Mouse (Mus musculus): ENCODE measurements around the gene B4galnt2. TPM values are rescaled to one million over a fixed set of nuclear protein-coding genes. Genes with fewer than 3 reads are reported as not detected.

The B4galnt2 gene
- total and polyA plus RNA-seq, 3 experiments = 0.15 to 4.5 TPM; not detected in 1

- H3K36me3 ChIP-seq (ENCODE audit: control insufficient read depth in 1 of 2, insufficient read depth in 2 of 2, low read length in 2 of 2) = peaks cover 2 to 30% of the 10 kb centered on the region in 2 experiments
- DNase-seq (ENCODE audit: low read depth, low spot score) = peak; percentile 26
- H3K27ac ChIP-seq (ENCODE audit: control insufficient read depth, low read depth, low read length) = peak overlapping the region; percentile 77
- TF ChIP-seq EP300 (IDR thresholded peaks at IDR 0.05; ENCODE audit: low read depth in 1 of 2, low read length in 2 of 2) = no peak
- 0 out of 2 replicates have a peak, but pooled peaks have one; percentile 10 for TF ChIP-seq ZMIZ1 (IDR thresholded peaks at IDR 0.05; ENCODE audit: low read depth, low read length)
- TF ChIP-seq CHD1 (IDR thresholded peaks at IDR 0.05; ENCODE audit: low read depth, low read length) = peak; percentile 83; the same call in 1 of the 2 replicates
- TF ChIP-seq CHD2 (IDR thresholded peaks at IDR 0.05; ENCODE audit: low read length) = peak; percentile 10; the same call in 1 of the 2 replicates
- no peak for TF ChIP-seq SMC3 (IDR thresholded peaks at IDR 0.05; ENCODE audit: low read depth, low read length)
- TF ChIP-seq GATA1 (IDR thresholded peaks at IDR 0.05; ENCODE audit: low read depth, low read length) = 0 out of 2 replicates have a peak, but pooled peaks have one; percentile 2
- peaks cover 8 to 22% of the 10 kb centered on the region in 2 experiments for H3K4me1 ChIP-seq (ENCODE audit: control insufficient read depth in 1 of 2, insufficient read depth in 2 of 2, low read length in 2 of 2)
- no peaks in the 10 kb centered on the region for H3K9me3 ChIP-seq (replicated peaks; ENCODE audit: insufficient read depth, low read length)
- no peaks in the 10 kb centered on the region for H3K27me3 ChIP-seq (ENCODE audit: control insufficient read depth in 1 of 2, insufficient read depth in 2 of 2, low read length in 2 of 2)
- H3K9ac ChIP-seq (ENCODE audit: control insufficient read depth, low read depth, low read length, poor library complexity, severe bottlenecking) = peak overlapping the region; percentile 71
- H3K4me3 ChIP-seq (ENCODE audit: control insufficient read depth in 1 of 2, insufficient read depth in 1 of 2, low read depth in 2 of 2, low read length in 2 of 2) = peak overlapping the region; percentile 55 to 69
- H3K79me2 ChIP-seq (ENCODE audit: control insufficient read depth, insufficient read depth, low read length, poor library complexity) = peaks cover 8% of the 10 kb centered on the region
Observed at GRCm38 (mm10) chr11:95857716-95858527, 56.8 kb downstream of the B4galnt2 start.

GRCm38 (mm10) chr11:95857306-95857705, 57.4 kb downstream of the B4galnt2 start:
- DNase-seq (ENCODE audit: low read depth, low spot score) = peak; percentile 51
- peaks cover 8 to 22% of the 10 kb centered on the region in 2 experiments for H3K4me1 ChIP-seq (ENCODE audit: control insufficient read depth in 1 of 2, insufficient read depth in 2 of 2, low read length in 2 of 2)
- no peaks in the 10 kb centered on the region for H3K27me3 ChIP-seq (ENCODE audit: control insufficient read depth in 1 of 2, insufficient read depth in 2 of 2, low read length in 2 of 2)
- TF ChIP-seq HCFC1 (IDR thresholded peaks at IDR 0.05; ENCODE audit: low read depth, low read length) = peak; percentile 83
- TF ChIP-seq ZC3H11A (IDR thresholded peaks at IDR 0.05; ENCODE audit: low read depth, low read length) = no peak
- no peak overlapping the region for H3K27ac ChIP-seq (ENCODE audit: control insufficient read depth, low read depth, low read length)
- peaks cover 8% of the 10 kb centered on the region for H3K79me2 ChIP-seq (ENCODE audit: control insufficient read depth, insufficient read depth, low read length, poor library complexity)
- no peaks in the 10 kb centered on the region for H3K9me3 ChIP-seq (replicated peaks; ENCODE audit: insufficient read depth, low read length)
- H3K9ac ChIP-seq (ENCODE audit: control insufficient read depth, low read depth, low read length, poor library complexity, severe bottlenecking) = no peak overlapping the region; the same call in 1 of the 2 replicates
- H3K4me3 ChIP-seq (ENCODE audit: control insufficient read depth in 1 of 2, insufficient read depth in 1 of 2, low read depth in 2 of 2, low read length in 2 of 2) = no peak overlapping the region
- H3K36me3 ChIP-seq (ENCODE audit: control insufficient read depth in 1 of 2, insufficient read depth in 2 of 2, low read length in 2 of 2) = peaks cover 2 to 30% of the 10 kb centered on the region in 2 experiments

GRCm38 (mm10) chr11:95853684-95854083, 61.0 kb downstream of the B4galnt2 start:
- peak; percentile 69 for DNase-seq (ENCODE audit: low read depth, low spot score)
- H3K27ac ChIP-seq (ENCODE audit: control insufficient read depth, low read depth, low read length) = no peak overlapping the region
- 0 out of 2 replicates have a peak, but pooled peaks have one; percentile 16 for TF ChIP-seq ELF1 (IDR thresholded peaks at IDR 0.05; ENCODE audit: low read depth, low read length)
- no peak for TF ChIP-seq MAZ (IDR thresholded peaks at IDR 0.05; ENCODE audit: low read depth, low read length)
- no peak for TF ChIP-seq MEF2A (IDR thresholded peaks at IDR 0.05; ENCODE audit: extremely low read depth, insufficient replicate concordance, low read depth, low read length, poor library complexity, severe bottlenecking)
- TF ChIP-seq CHD2 (IDR thresholded peaks at IDR 0.05; ENCODE audit: low read length) = no peak
- peak; percentile 24; the same call in 1 of the 2 replicates for TF ChIP-seq MXI1 (IDR thresholded peaks at IDR 0.05; ENCODE audit: low read depth, low read length)
- TF ChIP-seq CHD1 (IDR thresholded peaks at IDR 0.05; ENCODE audit: low read depth, low read length) = no peak
- TF ChIP-seq ZNF384 (IDR thresholded peaks at IDR 0.05; ENCODE audit: low read depth, low read length) = peak; percentile 65
- no peak for TF ChIP-seq JUND (IDR thresholded peaks at IDR 0.05; ENCODE audit: low read depth, low read length)
- TF ChIP-seq GABPA (IDR thresholded peaks at IDR 0.05; ENCODE audit: low read depth, low read length) = no peak
- TF ChIP-seq TAL1 (IDR thresholded peaks at IDR 0.05; ENCODE audit: low read length) = no peak
- no peak for TF ChIP-seq MAFK (IDR thresholded peaks at IDR 0.05; ENCODE audit: borderline replicate concordance, low read depth, low read length)
- TF ChIP-seq POLR2AphosphoS5 (IDR thresholded peaks at IDR 0.05; ENCODE audit: borderline replicate concordance, low read depth, low read length) = no peak
- TF ChIP-seq ZC3H11A (IDR thresholded peaks at IDR 0.05; ENCODE audit: low read depth, low read length) = peak; percentile 83
- TF ChIP-seq HCFC1 (IDR thresholded peaks at IDR 0.05; ENCODE audit: low read depth, low read length) = no peak
- TF ChIP-seq RAD21 (IDR thresholded peaks at IDR 0.05; ENCODE audit: low read depth, low read length) = peak; percentile 62
- peak; percentile 96 for TF ChIP-seq SMC3 (IDR thresholded peaks at IDR 0.05; ENCODE audit: low read depth, low read length)
- TF ChIP-seq RCOR1 (IDR thresholded peaks at IDR 0.05; ENCODE audit: low read depth, low read length) = no peak
- TF ChIP-seq MAX (IDR thresholded peaks at IDR 0.05; ENCODE audit: low read length) = peak; percentile 20; the same call in 1 of the 2 replicates
- no peak for TF ChIP-seq ETS1 (IDR thresholded peaks at IDR 0.05; ENCODE audit: low read depth, low read length)

More at GRCm38 (mm10) chr11:95853684-95854083, 61.0 kb downstream of the B4galnt2 start:
- Histone ChIP-seq H3K36me3 (ENCODE audit: control insufficient read depth in 1 of 2, insufficient read depth in 2 of 2, low read length in 2 of 2) (peaks cover 0 to 7% of the 10 kb centered on the region in 2 experiments; a peak in 2 of 4 replicates), H3K9ac (ENCODE audit: control insufficient read depth, low read depth, low read length, poor library complexity, severe bottlenecking) (no peak overlapping the region), H3K4me1 (ENCODE audit: control insufficient read depth in 1 of 2, insufficient read depth in 2 of 2, low read length in 2 of 2) (peaks cover 4 to 6% of the 10 kb centered on the region in 2 experiments), H3K4me3 (ENCODE audit: control insufficient read depth in 1 of 2, insufficient read depth in 1 of 2, low read depth in 2 of 2, low read length in 2 of 2) (no peak overlapping the region), H3K27me3 (ENCODE audit: control insufficient read depth in 1 of 2, insufficient read depth in 2 of 2, low read length in 2 of 2) (0 out of 4 replicates have a peak, but pooled peaks cover 0 to 2% of the 10 kb centered on the region in 2 experiments), H3K9me3 (replicated peaks; ENCODE audit: insufficient read depth, low read length) (no peaks in the 10 kb centered on the region), H3K79me2 (ENCODE audit: control insufficient read depth, insufficient read depth, low read length, poor library complexity) (no peaks in the 10 kb centered on the region; the same call in 1 of the 2 replicates)

All from MEL (cell line).